Mouse (Mus musculus): ENCODE results near the gene Slc43a2. TPM values are rescaled to one million over a fixed set of nuclear protein-coding genes. Genes with fewer than 3 reads are reported as not detected.

Slc43a2 gene
- polyA plus RNA-seq, 1 experiment: 15.9 TPM

DNA sequence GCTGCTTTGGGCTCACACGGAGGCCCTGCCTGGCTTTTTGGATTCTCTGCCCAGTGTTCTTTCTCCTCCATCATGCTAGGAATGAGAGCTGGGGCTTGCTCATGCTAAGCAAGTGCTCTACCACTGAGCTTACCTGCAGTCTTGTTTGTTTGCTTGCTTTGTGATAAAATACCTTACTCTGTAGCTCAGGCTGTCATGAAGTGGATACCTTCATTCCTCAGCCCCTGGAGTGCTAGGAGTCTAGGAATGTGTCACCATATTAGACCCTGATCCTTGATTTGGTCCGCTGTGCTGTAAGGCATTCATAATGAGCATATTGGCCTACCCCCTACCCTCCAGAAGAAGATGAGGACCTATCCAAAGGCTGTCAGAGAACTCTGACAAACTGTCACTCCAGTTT lies 8.7 kb upstream of the Slc43a2 start:
- TF ChIP-seq REST (IDR thresholded peaks at IDR 0.05; ENCODE audit: insufficient read depth, insufficient read length) (no peak), TCF3 (IDR thresholded peaks at IDR 0.05; ENCODE audit: insufficient read length, low read depth) (no peak), E2F4 (IDR thresholded peaks at IDR 0.05; ENCODE audit: insufficient read depth) (no peak), USF1 (IDR thresholded peaks at IDR 0.05; ENCODE audit: low read depth) (no peak), TCF12 (IDR thresholded peaks at IDR 0.05; ENCODE audit: insufficient read depth, poor library complexity, severe bottlenecking) (no peak), POLR2AphosphoS2 (IDR thresholded peaks at IDR 0.05; ENCODE audit: insufficient read length, low read depth) (no peak), MYOG (IDR thresholded peaks at IDR 0.05; ENCODE audit: control insufficient read depth in 1 of 3, insufficient read depth in 1 of 3, insufficient read length in 2 of 3, low read depth in 2 of 3) (no peak), MYOD1 (IDR thresholded peaks at IDR 0.05; ENCODE audit: control insufficient read depth in 1 of 3, insufficient read length in 2 of 3, low read depth in 2 of 3) (no peak), POLR2A (IDR thresholded peaks at IDR 0.05; ENCODE audit: insufficient read length, low read depth) (no peak), MAX (IDR thresholded peaks at IDR 0.05; ENCODE audit: low read depth) (no peak), CEBPB (IDR thresholded peaks at IDR 0.05; ENCODE audit: insufficient read depth, poor library complexity, severe bottlenecking) (no peak), SRF (IDR thresholded peaks at IDR 0.05; ENCODE audit: control insufficient read depth, insufficient read length, low read depth) (no peak)
- H3K4me3 ChIP-seq: no peak overlapping the region
- H3K36me3 ChIP-seq (ENCODE audit: control insufficient read depth, insufficient read depth): no peaks in the 10 kb centered on the region

DNA sequence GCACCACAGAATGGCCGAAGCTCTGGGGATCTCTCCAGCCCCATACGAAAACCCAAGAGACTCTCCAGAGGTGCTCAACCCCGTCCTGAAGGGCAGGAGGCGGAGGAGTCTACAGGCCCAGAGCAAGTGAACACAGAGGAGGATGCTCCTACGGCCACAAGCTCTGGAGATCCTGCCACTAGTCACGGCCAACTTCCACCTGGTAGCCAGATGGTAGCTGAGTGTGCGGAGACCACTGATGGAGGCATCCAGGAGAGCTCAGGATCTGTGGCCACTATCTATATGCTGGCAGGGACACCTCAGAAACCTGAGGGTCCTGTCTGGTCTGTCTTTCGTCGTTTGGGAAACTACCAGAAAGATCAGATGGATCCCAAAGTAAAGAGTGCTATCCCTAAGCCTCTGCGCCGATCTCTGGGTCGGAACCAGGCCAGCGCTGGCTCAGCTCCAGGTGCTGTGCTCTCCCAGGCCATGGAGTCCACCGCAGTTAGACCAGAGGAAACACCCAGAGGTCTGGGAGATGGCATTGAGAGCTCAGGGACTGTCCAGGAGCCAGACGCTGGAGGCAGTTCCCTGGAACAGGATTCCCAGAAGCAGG lies 5.9 kb upstream of the Slc43a2 start:
- H3K4me2 ChIP-seq (ENCODE audit: low read depth): no peak overlapping the region
- TF ChIP-seq MAX (IDR thresholded peaks at IDR 0.05; ENCODE audit: low read depth): no peak
- TF ChIP-seq SRF (IDR thresholded peaks at IDR 0.05; ENCODE audit: control insufficient read depth, insufficient read length, low read depth): no peak
- TF ChIP-seq CEBPB (IDR thresholded peaks at IDR 0.05; ENCODE audit: insufficient read depth, poor library complexity, severe bottlenecking): no peak
- no peak for TF ChIP-seq E2F4 (IDR thresholded peaks at IDR 0.05; ENCODE audit: insufficient read depth)
- TF ChIP-seq TCF3 (IDR thresholded peaks at IDR 0.05; ENCODE audit: insufficient read length, low read depth): no peak
- TF ChIP-seq USF1 (IDR thresholded peaks at IDR 0.05; ENCODE audit: low read depth): no peak
- no peak for TF ChIP-seq POLR2AphosphoS2 (IDR thresholded peaks at IDR 0.05; ENCODE audit: insufficient read length, low read depth)
- no peak for TF ChIP-seq REST (IDR thresholded peaks at IDR 0.05; ENCODE audit: insufficient read depth, insufficient read length)
- TF ChIP-seq POLR2A (IDR thresholded peaks at IDR 0.05; ENCODE audit: insufficient read length, low read depth): no peak
- no peak for TF ChIP-seq MYOD1 (IDR thresholded peaks at IDR 0.05; ENCODE audit: control insufficient read depth in 1 of 3, insufficient read length in 2 of 3, low read depth in 2 of 3)
- TF ChIP-seq MYOG (IDR thresholded peaks at IDR 0.05; ENCODE audit: control insufficient read depth in 1 of 3, insufficient read depth in 1 of 3, insufficient read length in 2 of 3, low read depth in 2 of 3): no peak
- TF ChIP-seq TCF12 (IDR thresholded peaks at IDR 0.05; ENCODE audit: insufficient read depth, poor library complexity, severe bottlenecking): no peak
- H3K27me3 ChIP-seq (ENCODE audit: control insufficient read depth, insufficient read depth, insufficient read length): no peaks in the 10 kb centered on the region
- H3K36me3 ChIP-seq (ENCODE audit: control insufficient read depth, insufficient read depth): no peaks in the 10 kb centered on the region
- no peaks in the 10 kb centered on the region for H3K79me2 ChIP-seq (ENCODE audit: control insufficient read depth, insufficient read depth)
- H3K4me3 ChIP-seq: no peak overlapping the region
- H3ac ChIP-seq (ENCODE audit: control insufficient read depth, insufficient read length): no peak overlapping the region

More for the DNA sequence above, 8.7 kb upstream of the Slc43a2 start:
- no peaks in the 10 kb centered on the region for H3K27me3 ChIP-seq (ENCODE audit: control insufficient read depth, insufficient read depth, insufficient read length)
- H3ac ChIP-seq (ENCODE audit: control insufficient read depth, insufficient read length): no peak overlapping the region
- H3K4me2 ChIP-seq (ENCODE audit: low read depth): no peak overlapping the region
- H3K79me2 ChIP-seq (ENCODE audit: control insufficient read depth, insufficient read depth): no peaks in the 10 kb centered on the region

DNA sequence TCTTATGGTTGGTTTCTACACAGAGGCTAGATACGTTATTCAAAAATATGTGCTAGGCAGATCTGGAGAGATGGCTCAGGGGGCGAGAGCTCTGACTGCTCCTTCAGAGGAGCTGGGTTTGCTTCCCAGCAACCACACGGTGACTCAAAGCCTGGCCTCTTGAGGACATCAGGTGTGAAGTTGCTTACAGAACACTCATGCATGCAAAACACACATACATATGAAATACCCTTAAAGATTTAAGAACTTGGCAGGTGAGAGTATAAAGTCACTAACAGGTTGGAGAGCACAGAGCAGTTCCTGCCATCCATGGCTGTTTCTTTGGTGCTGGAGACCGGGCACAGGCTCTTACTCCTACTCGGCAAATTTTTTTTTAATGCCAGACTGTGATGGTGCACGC lies 4.6 kb upstream of the Slc43a2 start:
- Histone ChIP-seq H3K36me3 (ENCODE audit: control insufficient read depth, insufficient read depth) (no peaks in the 10 kb centered on the region), H3ac (ENCODE audit: control insufficient read depth, insufficient read length) (no peak overlapping the region), H3K4me3 (no peak overlapping the region), H3K27me3 (ENCODE audit: control insufficient read depth, insufficient read depth, insufficient read length) (no peaks in the 10 kb centered on the region), H3K4me2 (ENCODE audit: low read depth) (no peak overlapping the region), H3K79me2 (ENCODE audit: control insufficient read depth, insufficient read depth) (no peaks in the 10 kb centered on the region)
- no peak for TF ChIP-seq USF1 (IDR thresholded peaks at IDR 0.05; ENCODE audit: low read depth)

DNA sequence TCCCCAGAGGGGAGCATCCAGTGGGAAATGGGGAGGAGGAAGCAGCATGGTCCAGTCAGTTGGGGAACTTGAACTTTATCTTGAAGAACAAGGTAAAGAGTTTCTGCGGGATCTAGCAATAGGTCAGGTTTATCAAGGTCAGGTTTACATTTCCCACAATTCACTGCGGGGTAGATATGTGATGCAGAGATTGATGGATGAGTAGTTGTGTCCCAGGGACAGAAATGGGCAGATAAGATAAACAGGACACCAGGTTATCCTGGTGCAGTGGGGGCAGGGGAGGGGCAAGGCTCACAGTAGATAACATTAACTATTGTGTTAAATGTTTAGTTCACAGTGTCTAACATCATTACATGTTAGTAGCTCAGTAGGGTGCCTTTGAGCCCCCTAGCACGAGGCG lies 1.7 kb upstream of the Slc43a2 start:
- no peaks in the 10 kb centered on the region for H3K79me2 ChIP-seq (ENCODE audit: control insufficient read depth, insufficient read depth)
- H3ac ChIP-seq (ENCODE audit: control insufficient read depth, insufficient read length): no peak overlapping the region
- no peak for TF ChIP-seq TCF3 (IDR thresholded peaks at IDR 0.05; ENCODE audit: insufficient read length, low read depth)
- no peak for TF ChIP-seq USF1 (IDR thresholded peaks at IDR 0.05; ENCODE audit: low read depth)
- TF ChIP-seq POLR2A (IDR thresholded peaks at IDR 0.05; ENCODE audit: insufficient read length, low read depth): no peak
- no peak for TF ChIP-seq MYOD1 (IDR thresholded peaks at IDR 0.05; ENCODE audit: control insufficient read depth in 1 of 3, insufficient read length in 2 of 3, low read depth in 2 of 3)
- TF ChIP-seq CEBPB (IDR thresholded peaks at IDR 0.05; ENCODE audit: insufficient read depth, poor library complexity, severe bottlenecking): no peak
- TF ChIP-seq POLR2AphosphoS2 (IDR thresholded peaks at IDR 0.05; ENCODE audit: insufficient read length, low read depth): no peak
- TF ChIP-seq E2F4 (IDR thresholded peaks at IDR 0.05; ENCODE audit: insufficient read depth): no peak
- TF ChIP-seq MAX (IDR thresholded peaks at IDR 0.05; ENCODE audit: low read depth): no peak
- no peak for TF ChIP-seq SRF (IDR thresholded peaks at IDR 0.05; ENCODE audit: control insufficient read depth, insufficient read length, low read depth)
- no peak for TF ChIP-seq REST (IDR thresholded peaks at IDR 0.05; ENCODE audit: insufficient read depth, insufficient read length)
- TF ChIP-seq TCF12 (IDR thresholded peaks at IDR 0.05; ENCODE audit: insufficient read depth, poor library complexity, severe bottlenecking): no peak
- TF ChIP-seq MYOG (IDR thresholded peaks at IDR 0.05; ENCODE audit: control insufficient read depth in 1 of 3, insufficient read depth in 1 of 3, insufficient read length in 2 of 3, low read depth in 2 of 3): no peak
- no peaks in the 10 kb centered on the region for H3K27me3 ChIP-seq (ENCODE audit: control insufficient read depth, insufficient read depth, insufficient read length)
- H3K4me2 ChIP-seq (ENCODE audit: low read depth): no peak overlapping the region
- H3K36me3 ChIP-seq (ENCODE audit: control insufficient read depth, insufficient read depth): no peaks in the 10 kb centered on the region
- peak overlapping the region; percentile 87 for H3K4me3 ChIP-seq

DNA sequence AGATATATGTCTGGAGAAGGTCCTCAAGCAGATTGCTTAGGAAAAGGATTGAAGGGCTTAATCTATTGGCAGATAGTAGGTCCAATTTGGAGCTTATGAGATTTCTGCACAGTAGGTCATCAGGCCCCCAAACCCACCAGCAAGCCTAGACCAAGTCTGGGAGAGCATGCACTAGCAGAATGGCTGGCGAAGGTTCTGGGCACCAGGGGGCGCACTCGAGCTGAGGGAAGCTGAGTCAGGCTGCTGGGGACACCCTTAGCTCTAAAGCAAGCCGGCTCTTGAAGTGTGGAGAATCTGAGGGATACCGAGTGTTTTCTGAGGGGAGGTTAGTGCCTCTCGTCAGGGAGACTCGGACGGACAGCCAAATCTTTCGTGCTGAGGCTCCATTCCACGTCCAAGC lies 1.2 kb upstream of the Slc43a2 start:
- H3K4me2 ChIP-seq (ENCODE audit: low read depth): peak overlapping the region; percentile 100
- peak overlapping the region; percentile 87 for H3K4me3 ChIP-seq
- no peaks in the 10 kb centered on the region for H3K27me3 ChIP-seq (ENCODE audit: control insufficient read depth, insufficient read depth, insufficient read length)
- H3K36me3 ChIP-seq (ENCODE audit: control insufficient read depth, insufficient read depth): no peaks in the 10 kb centered on the region
- no peak for TF ChIP-seq TCF3 (IDR thresholded peaks at IDR 0.05; ENCODE audit: insufficient read length, low read depth)
- TF ChIP-seq REST (IDR thresholded peaks at IDR 0.05; ENCODE audit: insufficient read depth, insufficient read length): no peak
- no peak for TF ChIP-seq USF1 (IDR thresholded peaks at IDR 0.05; ENCODE audit: low read depth)
- no peak for TF ChIP-seq E2F4 (IDR thresholded peaks at IDR 0.05; ENCODE audit: insufficient read depth)
- peak; percentile 32 for TF ChIP-seq POLR2A (IDR thresholded peaks at IDR 0.05; ENCODE audit: insufficient read length, low read depth)
- no peak for TF ChIP-seq MYOD1 (IDR thresholded peaks at IDR 0.05; ENCODE audit: control insufficient read depth in 1 of 3, insufficient read length in 2 of 3, low read depth in 2 of 3)
- no peak for TF ChIP-seq POLR2AphosphoS2 (IDR thresholded peaks at IDR 0.05; ENCODE audit: insufficient read length, low read depth)
- no peak for TF ChIP-seq MAX (IDR thresholded peaks at IDR 0.05; ENCODE audit: low read depth)
- TF ChIP-seq CEBPB (IDR thresholded peaks at IDR 0.05; ENCODE audit: insufficient read depth, poor library complexity, severe bottlenecking): no peak
- no peak for TF ChIP-seq TCF12 (IDR thresholded peaks at IDR 0.05; ENCODE audit: insufficient read depth, poor library complexity, severe bottlenecking)
- no peak for TF ChIP-seq SRF (IDR thresholded peaks at IDR 0.05; ENCODE audit: control insufficient read depth, insufficient read length, low read depth)
- peak in 1 of 3 experiments; percentile 18 for TF ChIP-seq MYOG (IDR thresholded peaks at IDR 0.05; ENCODE audit: control insufficient read depth in 1 of 3, insufficient read depth in 1 of 3, insufficient read length in 2 of 3, low read depth in 2 of 3)
- H3ac ChIP-seq (ENCODE audit: control insufficient read depth, insufficient read length): peak overlapping the region; percentile 54
- H3K79me2 ChIP-seq (ENCODE audit: control insufficient read depth, insufficient read depth): no peaks in the 10 kb centered on the region
